Mouse (Mus musculus): ENCODE results near the gene Krt28. TPM values are rescaled to one million over a fixed set of nuclear protein-coding genes. Genes with fewer than 3 reads are reported as not detected.

The Krt28 gene
- not detected for total RNA-seq (2021)

DNA sequence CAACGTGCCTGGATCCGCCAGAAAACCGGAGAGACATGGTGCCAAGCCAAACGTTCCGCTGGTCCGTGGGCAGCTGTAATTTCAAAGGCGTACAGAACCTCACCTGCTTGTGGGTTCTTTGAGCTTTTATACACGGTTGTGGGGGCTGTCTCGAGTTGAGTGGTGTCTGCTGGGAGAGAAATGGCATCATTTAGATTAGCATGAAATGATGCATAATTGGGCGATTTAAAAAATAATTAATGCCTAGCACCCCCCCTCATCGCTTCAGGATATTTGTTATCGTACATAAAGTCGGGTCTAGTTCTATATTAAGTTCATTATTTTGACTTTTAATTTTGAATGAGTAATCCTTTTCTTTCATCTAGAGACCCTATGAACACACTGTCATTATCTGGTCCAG is at the start of gene Krt28:
Gene Krt28, minus strand, starts transcription at position 101 of the 400 bp plus-strand sequence.
- DNase-seq (ENCODE audit: low spot score), result no peak
- intact Hi-C loops (cut with DNase I), result no loop called here

DNA sequence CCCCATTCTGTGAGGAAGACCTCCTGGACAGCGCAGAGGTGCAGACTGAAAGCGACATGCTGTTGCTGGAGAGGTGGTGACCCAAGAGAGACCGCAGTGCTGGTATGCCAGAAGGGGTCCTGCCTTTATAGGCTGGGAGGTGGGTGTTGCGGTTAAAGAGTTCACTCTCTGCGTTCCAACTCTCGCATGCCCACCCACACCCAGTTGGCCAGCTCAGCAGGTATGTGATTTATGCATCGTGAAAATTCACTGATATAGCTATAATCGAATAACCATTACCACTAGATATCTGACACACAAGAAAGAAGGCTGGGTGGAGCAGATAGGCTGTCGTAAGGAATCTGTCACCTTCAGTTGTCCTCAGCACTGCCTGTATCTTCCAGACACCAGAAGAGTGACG is 47.5 kb upstream of the Krt28 start, which contains the start of gene Krt12:
Gene Krt12, minus strand, starts transcription at position 101 of the 400 bp plus-strand sequence.
- intact Hi-C loops (cut with DNase I), result no loop called here
- DNase-seq (ENCODE audit: low spot score), result no peak

DNA sequence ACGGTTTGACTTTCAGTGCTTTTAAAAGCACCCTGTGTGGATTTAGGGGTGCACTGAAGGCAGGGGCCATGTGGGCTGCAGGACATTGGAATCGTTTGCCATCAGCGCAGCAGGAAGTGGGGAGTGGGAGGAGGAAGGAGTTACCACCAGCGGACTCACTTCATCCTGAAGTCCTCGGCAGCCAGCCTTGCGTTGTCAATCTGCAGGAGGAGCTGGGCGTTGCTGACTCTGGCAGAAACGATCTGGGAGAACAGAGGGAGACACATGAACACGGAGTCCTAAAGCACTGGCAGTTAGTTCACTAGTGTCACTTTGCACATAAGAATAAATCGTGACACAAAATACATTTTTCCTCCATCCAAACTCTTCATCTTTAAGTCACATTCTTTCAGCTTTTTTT is 45.9 kb upstream of the Krt28 start:
- DNase-seq (ENCODE audit: low spot score), result no peak
- intact Hi-C loops (cut with DNase I), result no loop called here

DNA sequence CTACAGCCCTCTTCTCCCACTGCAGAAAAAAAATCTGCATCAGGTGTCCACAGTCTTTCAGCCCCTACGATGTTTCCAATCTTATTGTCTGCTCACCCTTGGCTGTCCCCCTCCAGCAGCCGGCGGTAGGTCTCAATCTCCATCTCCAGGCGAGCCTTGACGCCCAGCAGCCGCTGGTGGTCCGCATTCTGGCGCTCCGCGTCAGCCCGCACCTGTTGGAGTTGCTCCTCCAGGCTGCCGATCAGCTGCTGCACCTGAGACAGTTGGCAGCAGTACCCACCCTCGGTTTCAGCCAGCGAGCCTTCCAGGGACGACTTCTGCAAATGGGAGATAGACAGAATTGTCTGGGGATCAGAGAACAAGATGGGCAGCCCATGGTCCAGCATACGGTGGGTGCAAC is 43.1 kb upstream of the Krt28 start:
- intact Hi-C loops (cut with DNase I), result no loop called here
- DNase-seq (ENCODE audit: low spot score), result no peak

DNA sequence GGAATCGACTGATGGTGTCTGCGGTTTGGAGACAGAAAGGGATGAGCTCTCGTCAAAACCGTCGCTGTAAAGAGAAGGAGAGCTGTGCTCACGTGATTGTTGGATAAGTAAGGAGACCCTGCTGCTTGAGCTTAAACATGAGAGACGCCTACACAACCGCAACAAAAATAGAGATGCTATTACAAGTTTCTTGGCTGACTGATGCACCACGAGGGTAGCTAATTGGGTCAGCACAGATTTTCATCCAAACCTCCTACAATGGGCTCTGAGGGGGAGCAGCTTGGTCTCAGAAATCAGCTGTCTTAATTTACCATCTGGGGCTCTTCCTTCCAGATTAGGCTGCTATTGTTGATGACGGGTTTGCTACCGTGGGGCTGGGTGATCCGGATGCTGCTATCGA is 42.2 kb upstream of the Krt28 start:
- no peak for DNase-seq (ENCODE audit: low spot score)
- intact Hi-C loops (cut with DNase I), result no loop called here

DNA sequence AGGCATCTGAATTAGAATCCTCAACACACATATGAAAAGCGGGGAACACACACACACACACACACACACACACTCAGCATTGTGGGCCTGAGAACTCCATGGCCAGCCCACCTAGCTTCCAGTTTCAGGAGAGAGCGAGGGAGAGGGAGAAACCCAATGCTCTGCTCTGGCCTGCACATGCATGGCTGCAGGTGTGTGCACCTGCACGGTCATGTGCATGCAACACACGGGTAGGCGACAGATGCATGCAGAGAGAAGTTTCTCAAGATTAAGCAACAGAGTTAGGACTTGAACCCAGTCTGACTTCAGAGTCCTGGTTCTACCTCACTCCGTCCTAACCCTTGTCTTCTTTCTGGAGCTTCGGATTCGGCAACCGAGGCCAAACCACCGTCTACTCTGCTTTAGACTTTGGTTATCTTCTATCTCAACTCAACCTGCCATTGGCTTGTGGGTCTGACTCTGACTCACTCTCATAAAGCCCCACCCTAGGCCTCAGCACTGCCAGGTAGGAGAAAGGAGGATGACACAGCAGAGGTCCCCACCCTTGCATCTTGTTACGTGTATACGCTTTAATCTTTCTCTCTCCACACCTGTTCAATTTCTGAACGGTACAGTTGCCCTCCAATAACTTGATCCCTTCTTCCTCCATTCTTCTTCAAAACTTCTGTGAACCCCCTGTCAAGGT is 39.9 kb upstream of the Krt28 start:
- DNase-seq (ENCODE audit: low spot score), result no peak
- intact Hi-C loops (cut with DNase I), result loop anchor here (5.0 kb wide), 1 partner anchor 48 kb away; no protein-coding TSS in a partner anchor

DNA sequence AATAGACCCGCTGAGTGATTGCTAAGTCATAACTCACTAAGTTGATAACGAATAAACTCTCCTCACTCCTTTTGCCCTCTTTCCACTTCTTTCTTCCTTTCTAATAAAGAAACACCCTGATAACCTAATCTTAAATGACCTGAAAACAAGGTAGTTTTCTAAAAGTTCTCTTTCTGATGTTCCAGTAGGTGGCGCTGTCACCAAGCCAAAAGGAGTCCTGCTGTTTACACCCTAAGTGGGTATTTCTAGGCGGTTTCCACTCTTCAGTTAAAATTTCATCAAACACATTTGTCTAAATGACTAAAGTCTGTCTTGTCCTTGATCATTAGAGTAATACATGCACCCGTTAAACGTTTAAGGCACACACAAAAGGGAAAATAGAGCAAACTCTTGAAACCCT is 38.5 kb upstream of the Krt28 start:
- intact Hi-C loops (cut with DNase I), result loop anchor here (5.0 kb wide), 1 partner anchor 49 kb away; no protein-coding TSS in a partner anchor
- DNase-seq (ENCODE audit: low spot score), result no peak

DNA sequence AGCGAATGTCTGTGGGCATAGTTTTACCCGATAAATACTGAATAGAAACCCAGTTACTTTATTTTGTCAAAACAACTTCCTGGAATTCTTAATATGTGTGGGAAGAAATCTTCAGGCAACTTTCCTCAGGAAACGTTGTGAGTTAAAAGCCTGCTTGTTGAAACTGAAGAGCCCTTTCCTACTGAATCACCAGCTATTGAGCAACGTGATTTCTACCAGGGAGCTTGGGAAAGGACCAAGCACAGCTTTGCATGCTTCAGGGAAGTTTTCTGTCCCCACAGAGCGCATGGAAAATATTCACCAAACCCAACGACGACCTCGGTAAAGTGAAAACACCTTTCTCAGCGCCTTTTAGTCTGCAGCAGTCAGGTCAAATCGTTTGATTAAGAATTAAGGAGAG is 31.5 kb upstream of the Krt28 start:
- intact Hi-C loops (cut with DNase I), result no loop called here
- DNase-seq (ENCODE audit: low spot score), result no peak

DNA sequence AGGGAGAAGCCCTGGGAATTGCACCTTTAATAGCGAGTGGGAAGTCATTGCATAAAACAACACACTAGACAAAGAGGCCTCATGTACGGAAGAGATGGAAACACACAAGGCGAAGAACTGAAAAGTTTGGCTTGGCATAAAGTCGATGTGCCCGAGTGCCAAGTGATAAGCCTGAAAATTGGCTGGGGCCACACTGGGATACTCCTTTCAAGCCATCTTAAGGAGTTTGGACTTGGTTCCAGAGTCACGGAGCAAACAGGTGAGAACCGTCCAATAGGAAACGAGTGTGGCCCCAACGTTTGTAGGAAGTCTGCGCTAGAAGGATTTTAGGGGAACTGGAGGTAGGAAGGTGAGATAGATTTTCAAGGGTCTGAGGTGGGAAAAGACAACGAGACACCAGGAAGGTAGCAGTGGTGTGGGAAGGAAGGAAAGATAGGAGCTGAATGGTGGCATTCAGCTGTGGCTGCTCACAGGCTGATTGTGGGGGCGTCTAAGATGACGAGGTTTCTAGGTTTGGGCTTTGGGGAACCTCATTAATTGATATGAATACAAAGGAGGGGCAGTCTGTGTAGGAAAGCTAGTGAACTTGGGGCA is 25.4 kb upstream of the Krt28 start:
- intact Hi-C loops (cut with DNase I), result no loop called here

DNA sequence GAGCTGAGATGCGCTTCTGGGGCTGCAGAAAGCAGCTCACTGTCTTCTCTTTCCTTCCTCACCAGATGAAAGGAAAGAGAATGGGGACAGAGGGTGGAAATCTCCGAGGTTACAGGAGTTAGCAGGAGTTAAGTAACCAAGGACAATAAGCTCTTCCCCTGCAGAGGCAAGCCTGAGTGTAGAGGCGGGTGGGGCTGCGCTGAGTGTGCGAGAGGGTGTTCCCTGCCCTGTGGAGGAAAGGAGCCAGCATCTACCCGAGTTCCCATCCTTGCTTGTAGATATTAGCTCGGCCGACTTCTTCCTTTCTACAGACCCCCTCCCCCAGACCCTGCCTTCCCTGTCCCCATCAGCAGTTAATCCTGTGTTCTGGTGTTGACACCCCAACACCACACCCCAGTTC is 24.1 kb upstream of the Krt28 start:
- intact Hi-C loops (cut with DNase I), result no loop called here

More for the DNA sequence above, 25.4 kb upstream of the Krt28 start:
- no peak for DNase-seq (ENCODE audit: low spot score)

DNA sequence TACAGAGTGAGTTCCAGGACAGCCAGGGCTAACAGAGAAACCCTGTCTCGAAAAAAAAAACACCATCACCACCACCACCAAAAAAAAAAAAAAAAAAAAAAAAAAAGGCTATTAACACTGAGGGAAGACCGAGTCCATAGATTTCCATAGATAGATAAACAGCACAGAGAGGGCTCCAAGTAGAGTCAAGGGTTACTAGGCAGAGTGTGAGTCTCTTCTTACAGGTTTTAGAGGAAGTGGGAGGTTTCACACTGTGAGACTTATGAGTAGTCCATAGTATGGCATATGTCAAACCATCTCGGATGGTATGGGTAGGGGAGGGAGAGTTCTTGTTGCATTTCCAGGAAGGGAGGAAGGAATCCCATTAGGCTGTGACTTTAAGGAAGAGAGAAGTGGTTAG is 23.4 kb upstream of the Krt28 start:
- DNase-seq (ENCODE audit: low spot score), result no peak
- intact Hi-C loops (cut with DNase I), result no loop called here

More for the DNA sequence above, 24.1 kb upstream of the Krt28 start:
- no peak for DNase-seq (ENCODE audit: low spot score)

DNA sequence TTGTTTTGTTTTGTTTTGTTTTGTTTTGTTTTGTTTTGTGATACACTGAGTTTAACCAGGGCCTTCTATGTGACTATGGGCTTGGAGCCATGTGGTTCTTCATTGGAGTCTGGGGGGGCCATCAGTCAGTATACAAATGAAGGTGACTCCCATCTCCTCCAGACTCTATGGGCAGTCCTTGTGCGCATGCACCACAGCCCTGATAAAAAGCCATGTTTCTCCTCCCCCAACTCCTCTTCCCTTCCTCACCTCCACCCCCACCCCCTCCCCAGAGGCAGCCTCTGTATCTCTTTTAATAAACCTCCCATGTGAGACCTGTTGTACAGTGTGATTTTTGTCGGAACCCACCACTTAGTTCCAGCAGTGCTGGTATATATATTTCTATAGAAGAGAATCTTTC is 22.0 kb upstream of the Krt28 start:
- intact Hi-C loops (cut with DNase I), result no loop called here
- DNase-seq (ENCODE audit: low spot score), result no peak

DNA sequence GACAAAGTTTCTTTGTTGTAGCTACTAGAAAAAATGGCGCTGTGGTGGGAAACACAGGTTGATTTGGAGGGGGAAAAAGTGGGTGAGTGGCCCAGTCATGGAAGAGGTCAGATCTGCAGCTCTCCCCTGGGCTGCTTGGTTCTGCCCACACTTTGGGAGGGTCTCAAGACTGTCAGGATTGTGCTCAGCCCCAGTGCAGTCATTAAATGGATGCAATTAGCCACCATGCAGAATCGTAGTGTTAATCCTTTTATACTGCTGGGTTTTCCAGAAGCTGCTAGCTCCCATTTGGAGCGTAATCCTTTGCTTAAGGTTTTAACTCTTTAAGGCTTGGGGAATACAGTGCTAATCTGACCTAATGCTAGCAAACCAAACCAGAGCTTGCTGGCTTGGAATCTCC is 21.3 kb upstream of the Krt28 start:
- intact Hi-C loops (cut with DNase I), result no loop called here
- DNase-seq (ENCODE audit: low spot score), result no peak

DNA sequence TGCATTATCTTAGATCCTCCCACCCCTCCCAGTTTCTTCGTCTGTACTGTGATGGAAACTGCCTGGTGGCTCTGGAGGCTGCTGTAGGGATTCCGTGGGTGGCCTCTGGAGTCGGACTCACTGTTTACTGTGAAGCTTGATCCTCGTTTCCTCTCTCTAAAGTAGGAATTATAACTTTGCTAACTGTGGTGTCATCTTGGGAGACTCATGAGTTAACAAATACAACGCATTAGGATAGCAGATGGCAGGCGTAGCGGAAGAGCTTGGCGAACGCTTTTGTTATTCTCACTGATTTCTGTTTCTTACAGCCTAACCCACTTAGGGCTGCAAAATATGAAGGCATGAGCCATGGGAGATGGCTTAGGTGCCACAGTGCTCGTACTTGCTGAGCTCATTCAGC is 17.8 kb upstream of the Krt28 start:
- intact Hi-C loops (cut with DNase I), result no loop called here
- no peak for DNase-seq (ENCODE audit: low spot score)

DNA sequence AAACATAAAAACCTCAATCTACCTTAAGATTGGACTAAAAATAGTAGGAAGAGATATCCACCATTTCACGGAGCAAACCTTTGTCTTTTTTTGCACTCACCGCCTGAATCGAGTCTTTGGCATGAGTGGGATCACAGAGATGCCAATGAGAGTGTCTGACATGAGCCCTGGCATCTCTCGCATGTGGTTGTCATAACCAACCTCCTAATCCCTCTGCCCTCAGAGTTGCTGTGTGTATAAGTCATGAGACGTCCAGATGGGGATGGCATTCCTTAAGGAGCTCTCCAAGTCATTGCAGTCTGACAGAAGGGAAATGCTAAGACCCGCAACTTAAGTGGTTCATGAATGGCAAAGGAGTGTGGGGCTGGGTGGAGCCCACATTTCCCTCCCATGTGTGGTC is 16.7 kb upstream of the Krt28 start:
- intact Hi-C loops (cut with DNase I), result no loop called here
- DNase-seq (ENCODE audit: low spot score), result no peak

DNA sequence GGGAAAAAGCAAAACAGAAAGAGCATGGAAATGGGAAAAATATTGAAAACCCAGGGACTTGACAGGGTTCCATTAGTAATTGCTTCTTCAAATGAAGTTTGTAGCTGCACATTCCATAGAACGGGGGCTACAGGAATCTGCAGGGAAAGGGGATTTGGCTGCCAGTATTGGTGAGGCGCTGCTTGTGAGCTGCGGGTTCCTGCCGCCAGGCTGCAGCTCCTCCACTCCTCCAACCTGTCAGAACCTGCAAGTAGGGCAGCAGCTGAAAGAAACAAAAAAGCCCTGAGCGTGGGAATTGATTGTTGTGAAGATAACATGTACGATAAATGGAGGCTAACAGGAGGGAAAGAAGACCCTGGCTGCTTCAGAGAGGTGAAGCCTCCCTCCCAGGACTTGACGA is 16.2 kb upstream of the Krt28 start:
- intact Hi-C loops (cut with DNase I), result no loop called here

DNA sequence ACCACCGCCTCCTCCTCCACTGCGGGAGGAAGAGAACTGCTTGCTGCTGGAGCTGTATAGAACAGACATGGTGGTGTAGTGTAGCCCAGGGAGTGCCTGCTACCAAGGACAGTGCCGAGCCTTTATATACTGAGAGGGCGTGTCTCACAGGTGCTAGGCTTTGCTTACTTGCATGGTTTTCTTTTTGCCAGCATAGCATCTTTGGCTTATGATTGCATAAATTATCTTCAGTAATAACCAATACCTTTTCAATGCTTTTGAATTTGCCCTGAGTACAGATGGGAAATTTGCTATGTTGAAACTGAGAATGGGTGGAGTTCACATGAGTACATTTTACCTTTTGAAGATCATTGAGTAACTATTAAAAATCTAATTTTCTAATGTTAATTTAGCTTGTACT is 14.6 kb upstream of the Krt28 start, which contains the start of gene Krt10:
Gene Krt10, minus strand, starts transcription at position 101 of the 400 bp plus-strand sequence.
- DNase-seq (ENCODE audit: low spot score), result no peak
- intact Hi-C loops (cut with DNase I), result no loop called here

More for the DNA sequence above, 16.2 kb upstream of the Krt28 start:
- no peak for DNase-seq (ENCODE audit: low spot score)

DNA sequence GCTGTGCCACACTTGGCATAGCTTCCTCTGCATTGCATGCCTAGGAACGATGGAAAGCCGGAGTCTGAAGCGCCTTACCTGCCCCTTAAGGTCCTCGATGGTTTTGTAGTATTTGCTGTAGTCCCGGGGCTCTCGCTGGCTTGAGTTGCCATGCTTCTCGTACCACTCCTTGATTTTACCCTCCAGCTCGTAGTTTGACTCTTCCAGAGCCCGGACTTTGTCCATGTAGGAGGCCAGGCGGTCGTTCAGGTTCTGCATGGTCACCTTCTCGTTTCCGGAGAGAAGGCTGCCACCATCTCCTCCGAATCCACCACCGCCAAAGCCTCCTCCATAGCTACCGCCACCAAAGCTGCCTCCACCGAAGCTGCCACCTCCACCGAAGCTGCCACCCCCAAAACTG is 14.0 kb upstream of the Krt28 start:
- intact Hi-C loops (cut with DNase I), result no loop called here
- DNase-seq (ENCODE audit: low spot score), result no peak

DNA sequence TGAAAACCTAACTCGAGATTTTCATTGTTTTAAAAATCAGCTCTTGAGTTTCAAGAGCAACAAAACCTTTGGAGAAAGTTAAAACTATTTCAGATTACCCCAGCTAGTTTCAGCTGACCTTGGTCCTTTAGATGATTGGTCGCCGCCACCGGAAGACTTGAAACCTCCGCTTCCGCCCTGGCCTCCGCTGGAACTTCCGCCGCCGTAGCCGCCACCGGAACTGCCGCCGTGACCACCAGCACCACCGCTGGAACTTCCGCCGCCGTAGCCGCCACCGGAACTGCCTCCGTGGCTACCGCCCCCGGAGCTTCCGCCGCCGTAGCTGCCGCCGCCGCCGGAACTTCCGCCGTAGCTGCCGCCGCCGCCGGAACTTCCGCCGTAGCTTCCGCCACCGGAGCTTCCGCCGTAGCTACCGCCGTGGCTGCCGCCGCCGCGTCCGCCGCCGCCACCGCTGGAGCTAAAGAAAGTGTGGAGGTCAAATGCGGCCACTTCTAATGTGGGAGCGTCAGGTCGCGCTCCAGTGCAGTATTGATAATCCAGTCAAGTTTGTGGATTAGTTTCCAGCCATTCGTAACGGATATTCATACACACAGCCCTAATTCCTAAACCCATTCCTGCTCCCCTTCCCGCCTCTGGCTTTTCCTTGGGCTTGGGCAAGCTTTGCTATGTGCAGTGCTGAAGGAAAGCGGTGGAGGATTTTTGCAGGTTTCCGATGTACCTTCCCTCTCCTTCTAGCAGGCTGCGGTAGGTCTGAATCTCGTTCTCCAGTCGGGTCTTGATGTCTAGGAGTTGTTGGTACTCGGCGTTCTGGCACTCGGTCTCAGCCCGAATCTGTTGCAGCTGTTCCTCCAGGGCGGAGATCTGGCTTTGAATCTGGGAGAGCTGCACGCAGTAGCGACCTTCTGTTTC is 11.4 kb upstream of the Krt28 start:
- peak; percentile 85 for DNase-seq (ENCODE audit: low spot score)
- intact Hi-C loops (cut with DNase I), result no loop called here

DNA sequence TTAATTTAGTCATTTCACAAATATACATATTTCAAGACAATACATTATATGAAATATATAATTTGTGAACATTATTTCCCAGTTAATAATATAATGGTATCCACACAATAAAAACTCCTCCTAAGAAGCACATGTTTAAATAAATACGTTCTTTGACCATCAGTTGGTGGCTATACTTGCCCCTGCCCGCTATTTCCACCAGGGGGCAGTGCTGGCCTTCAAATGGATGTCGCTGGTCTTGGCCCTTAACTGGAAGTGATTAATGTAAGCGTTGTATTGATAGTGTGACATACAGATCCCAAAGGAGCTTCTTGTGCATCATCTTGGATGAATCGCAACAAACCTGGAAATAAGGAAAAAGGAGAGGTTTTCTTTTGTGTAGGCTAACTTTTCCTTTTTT is 4.9 kb upstream of the Krt28 start:
- intact Hi-C loops (cut with DNase I), result loop anchor here (1.0 to 2.0 kb wide), 2 partner anchors 84 to 195 kb away; no protein-coding TSS in a partner anchor
- peak; percentile 14 for DNase-seq (ENCODE audit: low spot score)

Measured in heart, postnatal 25 days (tissue).